Mouse (Mus musculus) bone marrow macrophage, adult 2 months (primary cell): ENCODE data around the gene Parvb.

Experiments used
- CTCF ChIP-seq: IDR thresholded peaks from 2 replicates; pipeline ENCODE4 v1.5.1; 2012; ENCODE audit warnings: low read depth, mild to moderate bottlenecking, low read length, moderate library complexity
- POLR2A ChIP-seq: IDR thresholded peaks from 2 replicates; pipeline ENCODE4 v1.6.1; 2012; ENCODE audit warnings: mild to moderate bottlenecking, low read depth, low read length, borderline replicate concordance

DNA sequence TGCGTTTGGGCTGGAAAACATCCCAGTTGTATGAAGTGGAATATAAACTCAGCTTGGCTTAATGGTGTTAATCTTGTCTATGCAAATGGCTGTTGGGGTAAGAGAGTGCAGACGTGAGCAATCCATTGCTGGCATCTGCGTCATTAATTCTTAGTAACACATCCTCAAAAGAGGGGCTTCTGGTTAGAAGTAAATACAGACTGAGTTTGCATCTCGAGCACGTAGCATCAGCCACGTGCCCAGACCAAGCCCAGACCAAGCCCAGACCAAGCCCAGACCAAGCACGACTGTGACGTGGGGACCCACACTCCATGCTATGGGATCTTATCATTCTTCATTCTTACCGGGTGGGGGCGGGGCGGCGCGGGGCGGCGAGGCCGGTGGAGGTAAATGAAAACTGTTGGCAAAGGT is 7.2 kb downstream of the Parvb start:
- TF ChIP-seq CTCF (no peak), POLR2A (no peak)
